Mouse (Mus musculus) liver, adult 10 weeks (tissue): ENCODE data around the gene Serpina16. TPM values are rescaled to one million over a fixed set of nuclear protein-coding genes. Genes with fewer than 3 reads are reported as not detected.

Experiments used
- polyA plus RNA-seq: library from polyadenylated mRNA; stranded (reverse); fragments of 350-450 nt; fragmentation: Illumina TruSeq; extraction: RNeasy Lipid Tissue Mini Kit (QIAGEN cat#74804); gene quantifications from one replicate; pipeline ENCODE4 v1.2.3, GENCODE M21; 2014; ENCODE audit warnings: low read depth, low replicate concordance

Serpina16 gene
- polyA plus RNA-seq, result not detected

DNA sequence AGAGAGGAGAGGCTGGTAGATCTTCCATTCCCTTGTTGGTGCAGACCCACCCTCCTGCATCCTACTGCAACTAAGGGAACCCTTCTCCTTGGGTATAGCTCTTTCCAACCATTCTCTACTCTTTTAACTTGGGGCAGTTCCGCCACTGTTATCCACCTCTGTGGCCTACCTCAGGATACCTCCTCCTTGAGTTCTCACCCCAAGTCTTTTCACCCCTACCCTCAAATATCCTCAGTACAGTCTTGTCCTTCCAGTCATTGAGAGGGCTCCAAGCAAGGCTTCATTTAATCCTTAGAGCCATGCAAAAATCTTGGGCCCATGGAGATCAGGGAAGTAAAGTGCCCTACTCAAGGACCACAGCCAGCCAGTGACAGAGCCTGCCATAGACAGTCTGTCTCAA lies at the start of gene Serpina16:
TSS of gene Serpina16 (minus strand) at position 101 of the 400 bp plus-strand sequence.

DNA sequence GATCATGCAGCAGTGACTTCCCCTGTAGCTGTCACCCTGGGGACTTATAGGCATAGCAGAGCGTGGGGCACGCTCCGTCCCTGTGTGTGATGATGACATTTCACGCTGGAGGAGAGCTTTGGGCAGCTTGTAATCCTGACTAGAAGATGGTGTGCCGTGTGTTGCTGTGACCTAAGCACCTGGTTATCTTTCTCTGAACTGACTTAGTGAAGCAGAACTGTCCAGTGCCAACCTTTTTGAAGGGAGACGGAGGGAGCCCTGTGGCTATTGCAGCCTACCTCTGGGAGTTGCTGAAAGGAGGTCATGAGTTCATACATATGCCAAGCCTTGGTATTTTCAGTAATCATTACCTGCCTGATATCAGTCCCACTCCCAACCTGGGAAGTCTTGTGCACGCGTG lies 19.5 kb upstream of the Serpina16 start, which contains the start of gene Serpina1f:
TSS of gene Serpina1f (minus strand) at position 101 of the 400 bp plus-strand sequence.

GRCm38 (mm10) chr12:103656848-103657626 lies 18.9 kb downstream of the Serpina16 start, which contains the start of gene Serpina6:
TSS of gene Serpina6 (minus strand) at chr12:103657212.

DNA sequence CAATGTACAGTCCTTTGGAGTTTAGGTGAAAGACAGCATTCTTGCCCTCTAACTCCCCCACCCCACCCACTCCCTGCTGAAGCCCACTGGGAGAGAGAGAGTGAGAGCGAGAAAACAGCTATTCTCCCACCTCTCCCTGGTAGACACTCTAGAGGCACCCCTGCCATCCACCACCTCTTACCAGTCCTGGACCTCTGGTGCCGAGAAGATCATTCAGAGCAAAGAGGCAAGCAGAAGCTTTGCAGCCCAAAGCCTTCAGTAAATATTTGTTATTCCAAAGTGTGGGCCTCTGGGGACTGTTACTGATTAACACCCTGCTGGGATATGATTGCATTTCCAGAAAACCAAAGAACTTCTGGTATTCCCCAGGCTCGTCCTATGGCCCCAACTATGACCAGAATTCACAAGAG lies 44.7 kb downstream of the Serpina16 start, which contains the start of gene Serpina10:
TSS of gene Serpina10 (minus strand) at position 242 of the 410 bp plus-strand sequence.

Other genes starting within 250 kb of the Serpina16 start
- gene Ifi27, start 241.9 kb downstream of the Serpina16 start, polyA plus RNA-seq, result 45.8 TPM
- gene Ifi27l2a, start 232.5 kb downstream of the Serpina16 start, polyA plus RNA-seq, result 1.6 TPM
- gene Ifi27l2b, start 218.9 kb downstream of the Serpina16 start, polyA plus RNA-seq, result 3.4 TPM
- gene Ppp4r4, start 143.9 kb downstream of the Serpina16 start, polyA plus RNA-seq, result 9.8 TPM
- gene Serpina10, start 44.7 kb downstream of the Serpina16 start, polyA plus RNA-seq, result 69.6 TPM
- 309 TPM for gene Serpina6, start 18.9 kb downstream of the Serpina16 start, polyA plus RNA-seq
- not detected for gene Serpina1f, start 19.4 kb upstream of the Serpina16 start, polyA plus RNA-seq
- gene Serpina1d, start 97.5 kb upstream of the Serpina16 start, polyA plus RNA-seq, result 3,563 TPM
- 5,433 TPM for gene Serpina1b, start 154.2 kb upstream of the Serpina16 start, polyA plus RNA-seq
- 4,926 TPM for gene Serpina1a, start 187.4 kb upstream of the Serpina16 start, polyA plus RNA-seq
- 4,710 TPM for gene Serpina1c, start 228.7 kb upstream of the Serpina16 start, polyA plus RNA-seq